Mouse (Mus musculus) midbrain, embryonic 13.5 days (tissue): Measurements from ENCODE around the gene Kif23. TPM values are rescaled to one million over a fixed set of nuclear protein-coding genes. Genes with fewer than 3 reads are reported as not detected.

ENCODE experiments used
- ATAC-seq: fragments of 200-750 bp; cut with Nextera tagmentation; 2 replicates; pipeline ENCODE4 v1.8.0; 2017; ENCODE audit warnings: mild to moderate bottlenecking, moderate TSS enrichment, moderate library complexity
- H3K27ac ChIP-seq: fragments of 300-500 bp; sonication (generic); 2 replicates; pipeline ENCODE4 v1.5.1; 2015; ENCODE audit warnings: inconsistent platforms, mild to moderate bottlenecking, moderate library complexity
- H3K27me3 ChIP-seq: fragments of 300-500 bp; sonication (generic); 2 replicates; pipeline ENCODE4 v1.6.1; 2015; ENCODE audit warnings: mild to moderate bottlenecking, inconsistent platforms
- H3K36me3 ChIP-seq: fragments of 300-500 bp; sonication (generic); 2 replicates; pipeline ENCODE4 v1.6.1; 2015; ENCODE audit warnings: mild to moderate bottlenecking, inconsistent platforms
- H3K4me1 ChIP-seq: fragments of 300-500 bp; sonication (generic); replicated peaks from 2 replicates; pipeline ENCODE4 v1.6.1; 2015; ENCODE audit warnings: inconsistent platforms
- H3K4me2 ChIP-seq: fragments of 300-500 bp; sonication (generic); replicated peaks from 2 replicates; pipeline ENCODE4 v1.6.1; 2015; ENCODE audit warnings: moderate library complexity, mild to moderate bottlenecking, inconsistent platforms
- H3K4me3 ChIP-seq: fragments of 300-500 bp; sonication (generic); replicated peaks from 2 replicates; pipeline ENCODE4 v1.5.1; 2015; ENCODE audit warnings: mild to moderate bottlenecking, inconsistent platforms
- H3K9ac ChIP-seq: fragments of 300-500 bp; sonication (generic); replicated peaks from 2 replicates; pipeline ENCODE4 v1.6.1; 2015; ENCODE audit warnings: mild to moderate bottlenecking, inconsistent platforms
- H3K9me3 ChIP-seq: fragments of 300-500 bp; sonication (generic); 2 replicates; pipeline ENCODE4 v1.6.1; 2016; ENCODE audit warnings: mild to moderate bottlenecking, inconsistent platforms
- WGBS: fragments of 180-500 bp; shearing (Covaris S2); methylation state at CpG from one replicate; pipeline ENCODE4 v1.1.7; 2015; 5-methylcytosine and 5-hydroxymethylcytosine counted together
- polyA plus RNA-seq: library from polyadenylated mRNA; unstranded; fragments of >200 nt; fragmentation: Nextera tagmentation; extraction: Ambion mirVana; gene quantifications from 2 replicates; pipeline ENCODE4 v1.2.1, GENCODE M21; 2015

The Kif23 gene
- polyA plus RNA-seq, 1 experiment from 2014 or later, result 40.1 TPM

DNA sequence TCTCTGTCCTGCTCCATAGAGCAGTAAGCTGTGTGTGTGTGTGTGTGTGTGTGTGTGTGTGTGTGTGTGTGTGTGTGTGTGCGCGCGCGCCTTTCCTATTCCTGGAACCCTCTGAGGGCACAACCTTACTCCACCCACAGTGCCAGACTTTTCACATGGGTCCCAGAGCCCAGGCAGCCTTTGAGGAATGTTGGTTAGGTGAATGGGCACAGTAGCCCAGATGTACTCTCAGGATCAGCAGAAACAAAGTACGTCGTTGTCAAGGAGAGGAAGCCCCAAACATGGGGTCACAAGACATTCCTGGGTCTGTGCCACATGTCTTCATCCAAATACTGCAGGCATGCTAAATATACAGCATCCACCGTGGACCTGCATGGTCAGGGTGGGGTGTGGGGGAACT, 19.4 kb upstream of the Kif23 start:
- Histone ChIP-seq H3K27me3 (no peaks in the 10 kb centered on the region), H3K36me3 (no peaks in the 10 kb centered on the region), H3K27ac (no peak overlapping the region), H3K4me3 (no peak overlapping the region), H3K4me2 (no peak overlapping the region), H3K9me3 (no peaks in the 10 kb centered on the region), H3K9ac (no peak overlapping the region), H3K4me1 (peaks cover 4% of the 10 kb centered on the region; the same call in 1 of the 2 replicates)
- 92% methylated on average over 7 of the region's 7 CpGs for WGBS
- no peak for ATAC-seq

DNA sequence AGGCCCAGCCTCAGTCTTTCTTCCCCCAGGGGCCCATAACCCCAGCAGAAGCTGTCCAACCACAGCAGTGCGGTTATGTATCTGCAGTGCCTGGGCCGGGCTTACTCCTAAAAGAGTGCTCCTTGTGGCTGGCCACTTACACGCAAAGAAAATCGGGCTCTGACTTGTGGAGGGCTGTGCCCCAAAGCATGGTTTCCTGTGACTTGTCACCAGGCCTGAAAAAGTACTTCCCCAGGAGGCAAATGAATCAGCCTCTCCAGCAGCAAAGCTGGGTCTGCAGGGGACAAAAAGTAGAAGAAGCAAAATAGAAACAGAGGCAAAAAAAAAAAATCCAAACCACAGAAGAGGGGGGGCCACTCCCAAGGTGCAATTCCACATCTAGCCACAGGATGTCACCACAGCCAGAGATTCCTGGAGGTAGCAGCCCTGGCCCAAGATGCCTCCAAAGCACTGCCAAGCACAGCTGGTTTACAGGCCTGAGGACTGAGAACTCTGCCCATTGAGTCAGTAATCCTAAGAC, 18.9 kb upstream of the Kif23 start:
- no peak overlapping the region for H3K9ac ChIP-seq
- no peak overlapping the region for H3K27ac ChIP-seq
- 45% methylated on average over 4 of the region's 4 CpGs for WGBS
- H3K9me3 ChIP-seq, result no peaks in the 10 kb centered on the region
- peaks cover 4% of the 10 kb centered on the region; the same call in 1 of the 2 replicates for H3K4me1 ChIP-seq
- no peak overlapping the region for H3K4me3 ChIP-seq
- H3K27me3 ChIP-seq, result no peaks in the 10 kb centered on the region
- no peak overlapping the region for H3K4me2 ChIP-seq
- peak; percentile 79; the same call in 1 of the 2 replicates for ATAC-seq
- H3K36me3 ChIP-seq, result no peaks in the 10 kb centered on the region

DNA sequence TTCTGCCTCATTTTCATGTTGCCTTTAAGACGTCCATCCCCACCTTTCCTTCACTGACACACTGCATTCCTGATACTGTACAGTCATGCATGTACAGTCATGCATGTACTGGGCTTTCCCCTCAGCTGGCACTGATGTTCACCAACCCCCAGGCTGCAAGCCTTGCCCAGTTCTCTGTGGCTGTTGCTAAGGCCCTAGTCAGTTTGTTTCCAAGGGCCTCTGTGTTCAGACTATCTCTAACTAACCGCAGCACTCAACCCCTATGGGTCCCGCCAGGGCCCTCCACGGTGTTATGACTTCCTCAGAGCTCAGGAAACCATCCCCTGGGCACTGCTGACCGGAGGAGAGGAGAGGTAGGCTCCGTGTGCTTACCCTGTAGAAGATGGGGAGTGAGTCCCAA, 16.8 kb upstream of the Kif23 start:
- no peaks in the 10 kb centered on the region for H3K36me3 ChIP-seq
- peaks cover 4% of the 10 kb centered on the region; the same call in 1 of the 2 replicates for H3K4me1 ChIP-seq
- H3K4me2 ChIP-seq, result no peak overlapping the region
- no peak overlapping the region for H3K27ac ChIP-seq
- H3K9me3 ChIP-seq, result no peaks in the 10 kb centered on the region
- ATAC-seq, result no peak
- no peak overlapping the region for H3K9ac ChIP-seq
- WGBS, result 76% methylated on average over 6 of the region's 6 CpGs
- no peak overlapping the region for H3K4me3 ChIP-seq
- no peaks in the 10 kb centered on the region for H3K27me3 ChIP-seq

DNA sequence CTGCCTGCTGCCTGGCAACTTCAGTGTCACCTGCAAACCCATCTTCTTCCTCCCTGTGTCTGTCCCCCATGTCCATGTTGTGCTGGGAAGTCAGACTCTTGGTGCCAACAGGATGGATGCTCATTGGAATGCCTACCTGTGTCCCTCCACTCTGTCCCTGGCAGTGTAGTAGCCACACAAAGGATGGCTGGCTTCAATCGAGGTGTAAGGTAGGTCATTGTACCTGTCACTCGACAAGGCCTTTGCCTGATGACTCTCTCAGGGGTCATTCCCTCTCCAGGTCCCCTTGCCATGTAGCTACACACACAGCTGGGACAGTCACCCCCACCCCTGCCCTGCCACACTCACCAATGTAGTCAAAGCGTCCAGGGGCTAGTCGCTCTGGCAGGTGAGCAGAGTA, 14.6 kb upstream of the Kif23 start:
- Histone ChIP-seq H3K36me3 (no peaks in the 10 kb centered on the region), H3K27me3 (no peaks in the 10 kb centered on the region), H3K4me2 (no peak overlapping the region), H3K27ac (no peak overlapping the region), H3K9ac (no peak overlapping the region), H3K4me1 (no peaks in the 10 kb centered on the region), H3K4me3 (no peak overlapping the region), H3K9me3 (no peaks in the 10 kb centered on the region)
- ATAC-seq, result no peak
- 91% methylated on average over 4 of the region's 4 CpGs for WGBS

DNA sequence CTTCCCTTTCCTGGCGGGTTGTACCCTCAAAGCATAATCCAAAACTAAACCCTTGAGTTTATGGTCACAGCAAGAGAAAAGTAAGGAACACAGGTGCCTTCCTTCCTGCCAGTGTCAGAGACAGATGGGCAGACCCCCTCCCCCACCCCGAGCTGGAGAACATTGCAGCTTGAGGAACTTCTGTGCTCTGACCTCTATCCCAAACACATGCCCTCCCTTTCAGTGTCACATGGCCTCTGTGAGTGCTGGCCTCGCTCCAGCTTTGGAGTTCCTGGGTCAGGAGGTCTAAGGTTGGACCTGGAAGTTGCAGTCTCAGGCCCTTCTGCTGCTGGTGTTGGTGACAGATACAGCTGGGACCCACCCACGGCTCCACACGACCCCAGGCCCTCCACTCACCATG, 14.2 kb upstream of the Kif23 start:
- Histone ChIP-seq H3K4me1 (no peaks in the 10 kb centered on the region), H3K27ac (no peak overlapping the region), H3K36me3 (no peaks in the 10 kb centered on the region), H3K9ac (no peak overlapping the region), H3K4me2 (no peak overlapping the region), H3K27me3 (no peaks in the 10 kb centered on the region), H3K9me3 (no peaks in the 10 kb centered on the region), H3K4me3 (no peak overlapping the region)
- WGBS, result 78% methylated on average over 5 of the region's 5 CpGs
- no peak for ATAC-seq

DNA sequence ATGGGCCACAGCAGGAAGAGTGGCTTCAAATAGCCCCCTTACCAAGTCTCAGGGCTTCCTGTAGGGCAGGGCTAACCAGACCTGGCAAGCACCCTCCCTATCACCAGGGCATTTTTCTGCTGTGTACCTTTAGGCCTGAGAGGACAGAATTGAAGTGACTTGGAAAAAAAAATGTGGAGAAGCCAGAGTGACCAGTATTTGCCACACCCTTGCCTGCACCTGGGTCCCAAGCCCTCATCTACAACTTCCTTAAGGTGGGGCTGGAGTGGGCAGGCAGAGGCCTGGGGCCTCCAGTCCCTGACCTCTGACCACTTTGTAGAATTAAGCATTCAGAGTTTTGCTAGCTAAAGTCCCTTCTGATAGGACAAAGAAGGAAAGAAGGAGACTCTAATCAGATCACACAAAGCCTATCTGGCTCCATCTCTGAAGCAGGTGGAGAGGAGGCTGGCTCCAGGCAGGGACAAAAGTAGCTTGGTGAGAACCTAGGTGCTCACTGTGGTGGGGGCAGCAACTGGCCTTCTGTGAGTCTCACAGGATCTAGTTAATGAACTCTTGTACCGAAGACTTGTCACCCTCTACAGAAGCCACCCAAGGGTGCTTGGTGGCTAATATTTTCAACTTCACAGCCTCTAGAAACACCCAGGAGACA, 13.5 kb upstream of the Kif23 start:
- Histone ChIP-seq H3K9me3 (no peaks in the 10 kb centered on the region), H3K27me3 (no peaks in the 10 kb centered on the region), H3K27ac (no peak overlapping the region), H3K4me1 (no peaks in the 10 kb centered on the region), H3K36me3 (no peaks in the 10 kb centered on the region), H3K4me3 (no peak overlapping the region), H3K4me2 (no peak overlapping the region), H3K9ac (no peak overlapping the region)
- no peak for ATAC-seq
- WGBS, result 92% methylated on average over 1 of the region's 1 CpGs

DNA sequence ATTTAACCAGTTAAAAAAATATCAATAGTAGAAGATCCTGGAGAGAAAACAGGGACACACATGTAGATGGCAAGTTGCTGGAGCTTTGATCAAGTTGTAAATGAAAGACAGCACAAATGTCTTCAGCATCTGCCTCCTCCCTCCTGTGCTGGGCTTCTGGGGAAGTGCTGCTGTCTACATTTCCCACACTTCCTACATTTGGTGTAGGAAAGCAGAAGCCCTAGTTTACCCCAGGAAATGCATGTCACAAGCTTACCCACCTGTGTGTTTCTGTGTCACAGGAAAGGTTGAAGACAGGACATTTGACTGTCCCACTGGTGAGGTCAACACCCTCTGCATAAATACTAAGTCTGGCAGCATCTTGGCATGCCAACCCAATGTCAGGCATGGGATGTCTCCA, 8.1 kb upstream of the Kif23 start:
- Histone ChIP-seq H3K27me3 (no peaks in the 10 kb centered on the region), H3K9me3 (no peaks in the 10 kb centered on the region), H3K27ac (no peak overlapping the region), H3K9ac (no peak overlapping the region), H3K36me3 (no peaks in the 10 kb centered on the region), H3K4me3 (no peak overlapping the region), H3K4me1 (peaks cover 3% of the 10 kb centered on the region; the same call in 1 of the 2 replicates), H3K4me2 (no peak overlapping the region)
- ATAC-seq, result no peak

DNA sequence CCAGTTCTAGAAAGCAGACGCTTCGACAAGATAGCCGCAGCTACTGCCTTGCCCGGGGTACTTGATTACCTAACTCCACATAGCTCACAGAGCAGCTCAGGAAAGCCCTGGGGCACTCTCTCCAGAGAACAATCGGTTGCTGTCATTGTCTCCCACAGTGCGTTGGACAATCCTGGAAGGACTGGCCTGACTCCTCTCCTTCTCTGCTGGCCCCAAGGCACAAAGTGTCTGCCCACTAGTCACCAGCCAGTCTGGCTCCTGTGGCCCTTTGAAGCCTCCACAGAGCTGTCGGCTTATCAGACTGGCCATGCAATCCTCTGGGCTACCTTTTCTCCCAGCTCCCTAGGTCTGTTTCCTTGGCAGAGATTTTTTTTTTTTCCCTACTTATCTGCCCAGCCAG, 5.7 kb upstream of the Kif23 start:
- 52% methylated on average over 7 of the region's 7 CpGs for WGBS
- Histone ChIP-seq H3K4me3 (no peak overlapping the region), H3K27ac (no peak overlapping the region), H3K9me3 (no peaks in the 10 kb centered on the region), H3K4me1 (peaks cover 10% of the 10 kb centered on the region), H3K27me3 (no peaks in the 10 kb centered on the region), H3K36me3 (no peaks in the 10 kb centered on the region), H3K9ac (no peak overlapping the region), H3K4me2 (no peak overlapping the region)
- ATAC-seq, result no peak

DNA sequence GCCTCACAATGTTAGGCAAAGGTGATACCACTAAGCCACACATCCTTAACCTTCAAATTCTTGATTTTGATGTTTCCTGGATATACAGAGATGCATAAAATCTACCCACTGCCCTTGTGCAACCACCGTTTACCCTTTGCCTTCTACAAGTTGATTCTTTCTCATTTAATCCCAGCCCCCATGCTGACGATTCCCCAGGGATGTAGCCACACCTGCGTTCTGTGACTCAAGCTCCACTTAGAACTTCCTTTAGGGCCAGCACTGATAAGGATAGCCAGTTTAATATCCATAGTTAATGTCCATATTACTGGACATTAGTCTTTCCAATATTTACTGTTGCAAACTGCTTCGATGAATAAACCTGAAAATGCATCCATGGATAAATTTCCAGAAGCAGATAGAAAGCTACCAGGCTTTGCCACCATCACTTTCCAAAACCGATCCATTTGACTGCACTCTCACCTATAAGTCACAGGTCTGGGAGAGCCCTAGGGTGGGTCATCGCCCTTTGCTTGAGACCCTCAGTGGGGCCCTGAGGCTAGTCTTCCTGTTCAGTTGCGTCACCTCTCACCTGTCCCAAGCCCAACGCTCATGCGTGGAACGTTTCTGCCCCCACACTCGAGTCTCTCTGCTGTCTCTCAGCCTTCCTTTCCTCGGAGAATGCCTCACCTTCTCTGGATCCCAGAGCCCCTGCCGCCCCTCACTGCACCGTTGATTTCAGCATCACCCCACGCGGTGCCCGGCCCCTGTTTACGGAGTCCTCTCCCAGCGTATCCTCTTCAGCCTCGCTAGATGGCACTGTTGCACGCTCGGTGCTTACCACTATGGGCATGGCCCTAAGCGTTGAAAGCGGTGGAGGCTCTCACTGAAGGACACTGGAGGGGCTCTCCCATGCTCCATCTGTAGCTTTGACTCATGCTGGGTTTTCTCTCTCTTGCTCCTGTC, 1.1 kb upstream of the Kif23 start:
- Histone ChIP-seq H3K27me3 (no peaks in the 10 kb centered on the region), H3K9me3 (no peaks in the 10 kb centered on the region), H3K36me3 (no peaks in the 10 kb centered on the region), H3K9ac (peak overlapping the region; percentile 68), H3K4me1 (peaks cover 25% of the 10 kb centered on the region), H3K4me3 (peak overlapping the region; percentile 72), H3K4me2 (peak overlapping the region; percentile 99), H3K27ac (no peak overlapping the region)
- peak; percentile 87 for ATAC-seq
- WGBS, result 8% methylated on average over 24 of the region's 24 CpGs

DNA sequence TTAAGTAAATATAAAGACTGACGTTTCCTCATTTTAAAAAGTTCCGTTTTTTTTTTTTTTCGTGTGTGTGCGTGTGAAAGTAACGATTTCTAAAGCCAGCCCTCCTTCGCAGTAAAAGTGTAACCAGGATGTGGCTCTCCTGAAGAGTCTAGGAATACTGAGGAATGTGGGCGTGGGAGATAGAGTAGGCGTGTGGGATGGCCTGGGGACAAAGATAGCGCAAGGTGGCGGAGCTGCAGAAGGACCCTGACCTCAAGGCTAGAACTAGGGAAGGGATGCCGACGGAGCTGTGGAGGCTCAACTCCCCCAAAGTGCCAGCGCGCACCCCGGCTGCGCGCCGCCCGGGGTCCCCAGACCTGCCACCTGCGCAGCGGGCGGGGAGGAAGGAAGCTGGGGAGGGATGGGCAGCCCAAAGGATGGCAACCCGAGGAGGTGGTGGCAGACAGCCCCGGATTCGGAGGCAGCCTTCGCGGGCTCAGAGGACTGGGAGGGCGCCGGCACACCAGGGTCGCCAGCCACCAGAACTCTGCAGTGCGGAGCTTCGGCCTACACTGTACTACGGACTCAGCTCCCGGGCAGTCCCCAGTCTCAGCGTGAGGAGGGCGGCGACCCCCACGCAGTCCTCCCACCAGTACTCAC, 482 bp downstream of the Kif23 start:
- Histone ChIP-seq H3K36me3 (0 out of 2 replicates have a peak, but pooled peaks cover 1% of the 10 kb centered on the region), H3K4me1 (peaks cover 22% of the 10 kb centered on the region), H3K27me3 (no peaks in the 10 kb centered on the region), H3K9ac (peak overlapping the region; percentile 78), H3K9me3 (no peaks in the 10 kb centered on the region), H3K27ac (peak overlapping the region; percentile 69), H3K4me3 (peak overlapping the region; percentile 72), H3K4me2 (peak overlapping the region; percentile 99)
- ATAC-seq, result peak; percentile 87
- WGBS, result 0% methylated on average over 38 of the region's 38 CpGs

DNA sequence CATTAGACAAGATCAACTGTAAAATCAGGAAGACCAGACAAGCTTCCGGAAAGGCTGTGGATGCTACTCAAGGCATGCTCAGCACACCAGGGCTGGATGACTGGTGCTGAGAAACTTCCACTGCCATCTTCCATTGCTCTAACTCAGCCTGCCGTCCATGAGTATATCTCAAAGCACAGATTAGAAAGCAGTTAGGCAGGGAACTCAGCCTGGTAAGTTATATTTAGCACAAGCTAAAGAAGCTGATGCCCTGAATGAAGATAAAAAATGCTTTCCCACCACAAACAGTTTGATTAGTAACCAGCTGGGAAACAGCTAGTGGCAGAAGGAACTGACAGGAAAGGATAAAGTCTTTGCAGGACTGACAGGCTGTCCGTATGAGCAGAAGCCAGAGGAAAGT, 5.5 kb downstream of the Kif23 start:
- 90% methylated on average over 3 of the region's 3 CpGs for WGBS
- Histone ChIP-seq H3K27ac (no peak overlapping the region), H3K4me1 (peaks cover 11% of the 10 kb centered on the region), H3K9ac (no peak overlapping the region), H3K27me3 (no peaks in the 10 kb centered on the region), H3K4me2 (no peak overlapping the region), H3K4me3 (no peak overlapping the region), H3K9me3 (no peaks in the 10 kb centered on the region), H3K36me3 (peaks cover 36% of the 10 kb centered on the region)
- no peak for ATAC-seq

DNA sequence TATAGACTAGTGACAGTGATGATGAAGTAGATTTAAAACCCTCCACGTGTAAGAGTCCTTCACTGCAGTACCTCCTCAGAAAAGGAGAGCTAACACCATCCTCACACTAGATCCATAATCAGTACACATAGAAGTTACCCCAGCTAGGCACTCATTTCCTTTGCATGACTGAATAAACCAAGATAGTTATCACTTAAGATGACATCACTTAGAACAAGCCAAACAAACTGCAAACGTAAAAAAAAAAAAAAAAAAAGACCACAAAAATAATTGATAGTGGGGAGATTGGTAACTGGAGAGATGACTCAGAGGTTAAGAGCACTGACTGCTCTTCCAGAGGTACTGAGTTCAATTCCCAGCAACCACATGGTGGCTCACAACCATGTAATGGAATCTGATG, 13.2 kb downstream of the Kif23 start:
- H3K4me2 ChIP-seq, result no peak overlapping the region
- peaks cover 51% of the 10 kb centered on the region for H3K36me3 ChIP-seq
- H3K9me3 ChIP-seq, result no peaks in the 10 kb centered on the region
- H3K27ac ChIP-seq, result no peak overlapping the region
- H3K9ac ChIP-seq, result no peak overlapping the region
- no peak overlapping the region for H3K4me3 ChIP-seq
- no peaks in the 10 kb centered on the region for H3K4me1 ChIP-seq
- ATAC-seq, result no peak
- H3K27me3 ChIP-seq, result no peaks in the 10 kb centered on the region
- 84% methylated on average over 2 of the region's 2 CpGs for WGBS
